Mouse (Mus musculus) megakaryocyte, embryonic 14.5 days (primary cell): ENCODE measurements around the gene Tfr2. TPM values are rescaled to one million over a fixed set of nuclear protein-coding genes. Genes with fewer than 3 reads are reported as not detected.

Experiments
- H3K27me3 ChIP-seq: replicated peaks from 2 replicates; pipeline ENCODE3; 2012; ENCODE audit warnings: inconsistent platforms
- H3K36me3 ChIP-seq: replicated peaks from 2 replicates; pipeline ENCODE3; 2012; ENCODE audit warnings: low read length, inconsistent platforms, mixed read lengths
- H3K4me1 ChIP-seq: 2 replicates; pipeline ENCODE4 v1.6.1; 2012; ENCODE audit warnings: inconsistent platforms
- H3K4me3 ChIP-seq: replicated peaks from 2 replicates; pipeline ENCODE3; 2012; ENCODE audit warnings: moderate library complexity, mild to moderate bottlenecking, inconsistent platforms
- H3K9me3 ChIP-seq: 2 replicates; pipeline ENCODE4 v1.6.1; 2012; ENCODE audit warnings: inconsistent platforms
- FLI1 ChIP-seq: IDR thresholded peaks from 2 replicates; pipeline ENCODE4 v1.6.1; 2012; ENCODE audit warnings: low read length, inconsistent platforms, mixed read lengths
- GATA1 ChIP-seq: IDR thresholded peaks from 3 replicates; pipeline ENCODE4 v1.6.1; 2012; ENCODE audit warnings: mixed read lengths, low read length, inconsistent platforms, borderline replicate concordance
- polyA plus RNA-seq: library from polyadenylated mRNA; stranded (reverse); fragments of >175 nt; gene quantifications from 2 replicates; pipeline ENCODE4 v1.2.3, GENCODE M21; 2012; ENCODE audit warnings: low replicate concordance; ENCODE audit not compliant: insufficient read depth

Tfr2 gene
- polyA plus RNA-seq, 1 experiment = 5.8 TPM

DNA sequence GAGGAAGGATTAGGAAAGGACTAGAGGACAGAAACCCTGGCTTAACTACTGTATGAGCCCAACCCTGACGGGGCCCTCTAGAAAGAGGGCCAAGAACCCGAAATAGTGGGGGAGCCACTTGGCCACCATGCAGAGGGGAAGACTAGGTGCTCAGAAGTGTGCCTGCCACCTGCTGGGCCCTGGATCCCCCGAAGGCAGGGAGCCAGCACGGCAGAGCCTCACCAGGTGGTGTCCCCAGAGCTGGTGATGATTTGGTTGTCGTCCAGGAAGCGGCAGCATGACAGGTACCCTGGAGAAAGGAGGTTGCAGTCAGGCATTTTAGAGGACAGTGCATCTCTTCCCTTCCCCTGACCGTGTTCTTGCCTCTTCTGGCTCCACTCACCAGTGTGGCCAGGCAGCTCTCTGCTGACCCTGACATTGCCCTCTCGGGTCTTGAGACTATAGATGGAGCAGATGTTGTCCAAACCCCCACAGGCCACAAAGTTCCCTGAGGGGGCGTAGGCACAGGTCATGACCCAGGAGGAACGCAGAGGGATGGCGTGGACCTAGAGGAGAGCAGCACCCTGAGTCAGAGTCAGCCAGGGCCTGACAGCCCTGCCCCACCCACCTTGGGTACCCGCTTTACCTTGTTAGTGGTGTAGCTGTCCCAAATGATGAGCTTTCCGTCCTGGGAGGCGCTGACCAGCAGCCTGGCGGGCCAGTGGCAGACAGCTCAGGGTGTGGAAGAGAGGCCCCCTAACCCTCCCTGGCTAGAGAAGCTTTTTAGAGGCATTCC lies 40.2 kb upstream of the Tfr2 start:
- Histone ChIP-seq H3K4me3 (peak overlapping the region; percentile 4), H3K27me3 (no peaks in the 10 kb centered on the region), H3K36me3 (peaks cover 63% of the 10 kb centered on the region), H3K9me3 (no peaks in the 10 kb centered on the region), H3K4me1 (peaks cover 43% of the 10 kb centered on the region)
- TF ChIP-seq FLI1 = no peak
- TF ChIP-seq GATA1 = no peak

DNA sequence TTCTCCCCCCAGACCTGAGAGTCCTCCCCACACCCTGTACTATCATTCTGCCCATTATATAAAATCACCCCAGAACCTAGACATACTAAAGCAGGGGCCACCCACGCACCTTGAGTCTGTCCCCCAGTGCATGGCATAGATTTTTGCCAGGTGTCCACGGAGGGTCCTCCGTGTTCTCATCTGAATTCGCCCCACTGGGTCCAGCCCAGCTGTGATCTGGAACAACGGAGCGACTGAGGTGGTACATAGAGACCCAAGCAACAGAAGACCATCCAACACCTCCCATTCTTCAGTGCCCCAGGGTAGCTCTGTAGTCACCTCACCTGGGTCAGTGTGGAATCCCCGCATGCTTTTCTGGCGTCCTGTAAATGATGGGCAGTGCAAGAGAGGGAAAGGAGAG lies 39.6 kb upstream of the Tfr2 start:
- Histone ChIP-seq H3K9me3 (no peaks in the 10 kb centered on the region), H3K27me3 (no peaks in the 10 kb centered on the region), H3K4me1 (peaks cover 49% of the 10 kb centered on the region), H3K4me3 (peak overlapping the region; percentile 99), H3K36me3 (peaks cover 56% of the 10 kb centered on the region)
- no peak for TF ChIP-seq GATA1

DNA sequence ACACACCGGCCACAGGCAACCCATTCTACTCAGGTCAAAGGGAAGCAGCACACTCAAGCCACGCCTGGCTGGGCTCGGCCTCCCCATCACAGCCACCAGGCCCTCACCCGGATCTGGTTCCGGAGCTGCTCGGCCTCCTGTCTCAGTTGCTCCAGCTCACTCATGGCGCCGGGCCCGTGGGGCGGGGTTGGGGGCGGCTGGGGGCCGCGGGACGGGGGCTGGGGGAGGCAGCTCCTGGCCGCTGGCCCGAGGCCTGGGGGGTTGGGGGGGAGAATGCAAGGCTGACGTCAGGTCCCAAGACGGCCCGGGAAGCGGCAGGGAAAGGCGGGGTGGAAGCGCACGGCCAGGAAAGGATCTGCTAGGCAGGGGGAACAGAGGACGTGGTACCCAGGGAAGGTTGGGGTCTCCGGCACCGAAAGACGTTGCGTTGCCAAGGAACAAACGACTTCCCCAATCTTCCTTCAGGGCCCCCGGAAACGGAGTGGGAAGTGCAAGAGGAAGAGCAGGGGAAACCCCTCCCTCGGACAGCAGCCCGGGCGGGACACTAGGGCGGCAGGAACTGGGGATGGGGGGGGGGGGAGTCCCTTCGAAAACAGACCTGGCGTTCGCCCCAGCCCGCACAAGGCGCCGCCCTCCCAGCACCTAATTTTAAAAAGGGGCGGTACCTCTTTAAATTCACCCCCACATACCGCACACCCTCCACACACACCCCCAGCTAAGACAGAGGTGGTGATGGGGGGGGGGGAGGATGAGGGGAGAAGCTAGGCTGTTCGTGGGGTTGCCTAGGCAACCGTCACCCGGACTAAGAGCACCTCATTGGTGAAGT lies 38.8 kb upstream of the Tfr2 start:
- Histone ChIP-seq H3K4me1 (peaks cover 54% of the 10 kb centered on the region), H3K27me3 (no peaks in the 10 kb centered on the region), H3K9me3 (no peaks in the 10 kb centered on the region), H3K36me3 (peaks cover 49% of the 10 kb centered on the region), H3K4me3 (peak overlapping the region; percentile 99)
- TF ChIP-seq GATA1 = no peak
- no peak for TF ChIP-seq FLI1

DNA sequence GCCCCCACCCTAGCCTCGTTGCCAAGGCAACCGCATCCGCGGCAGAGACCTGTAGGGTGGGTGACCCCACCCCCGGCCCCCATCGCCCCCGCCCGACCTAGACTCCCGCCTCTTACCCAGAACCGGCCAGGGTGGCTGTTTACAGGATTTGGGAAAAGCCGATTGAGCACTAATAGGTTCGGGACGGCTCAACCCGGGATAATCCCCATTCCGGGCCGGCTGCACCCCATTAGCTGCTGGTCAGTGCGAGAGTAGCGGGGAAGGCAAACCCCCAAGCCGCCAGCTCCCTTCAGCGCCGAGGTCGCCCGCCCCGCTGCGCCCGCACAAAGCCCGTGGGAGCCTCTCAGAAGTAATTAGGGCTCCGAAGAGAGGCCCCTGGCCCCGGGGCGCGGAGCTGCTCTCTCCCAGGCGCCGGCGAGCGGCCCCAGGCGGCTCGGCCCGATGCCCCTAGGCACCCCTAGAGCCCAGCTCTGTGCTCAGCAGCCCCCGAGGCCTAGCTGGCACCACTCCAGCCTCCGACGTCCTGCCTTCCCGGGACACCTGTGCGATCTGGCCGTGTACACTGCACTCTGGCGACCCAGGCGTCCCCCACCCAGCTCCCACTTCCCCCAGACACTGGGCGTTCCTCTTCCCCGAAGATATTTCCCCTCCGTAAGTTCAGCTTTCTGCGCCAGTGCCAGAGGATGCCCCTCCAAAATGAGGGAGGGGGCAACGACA lies 38.1 kb upstream of the Tfr2 start:
- Histone ChIP-seq H3K27me3 (peaks cover 3% of the 10 kb centered on the region), H3K9me3 (peaks cover 4% of the 10 kb centered on the region), H3K36me3 (peaks cover 41% of the 10 kb centered on the region), H3K4me3 (peak overlapping the region; percentile 99), H3K4me1 (peaks cover 54% of the 10 kb centered on the region)
- TF ChIP-seq FLI1 (no peak), GATA1 (no peak)

DNA sequence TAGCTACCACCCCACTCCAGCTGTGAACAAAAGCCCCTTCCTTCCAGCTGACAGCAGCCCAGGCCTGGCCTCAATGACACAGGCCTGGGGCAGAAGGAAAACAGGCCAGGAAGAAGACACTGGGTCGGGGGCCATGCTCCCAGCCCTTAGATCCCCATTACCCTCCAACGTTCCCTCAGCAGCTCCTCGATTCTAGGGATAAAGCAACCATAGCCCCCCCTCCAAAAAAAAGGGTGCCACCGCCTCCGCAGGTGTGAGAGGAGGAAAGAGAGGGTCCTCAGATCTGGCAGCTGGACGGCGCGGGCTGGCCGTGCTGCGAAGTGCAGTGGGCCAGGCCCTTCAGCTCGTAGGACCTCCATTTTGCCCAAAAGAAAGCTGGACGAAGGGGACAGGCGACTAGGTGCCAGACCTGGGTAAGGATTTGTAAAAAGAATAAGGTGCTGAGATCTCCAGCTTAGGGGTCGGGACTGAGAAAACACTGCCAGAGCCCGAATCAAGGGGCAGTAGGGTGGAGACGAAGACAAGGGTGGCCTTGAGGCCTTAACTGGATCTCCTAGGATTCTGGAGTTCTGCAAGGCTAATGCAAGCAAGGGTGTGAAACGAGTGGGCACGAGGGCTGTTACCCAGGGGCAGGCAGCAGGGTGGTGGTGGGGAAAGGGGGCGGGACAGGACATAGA lies 37.4 kb upstream of the Tfr2 start:
- H3K4me3 ChIP-seq = peak overlapping the region; percentile 99
- H3K27me3 ChIP-seq = peaks cover 7% of the 10 kb centered on the region
- H3K9me3 ChIP-seq = peaks cover 7% of the 10 kb centered on the region
- peaks cover 54% of the 10 kb centered on the region for H3K4me1 ChIP-seq
- TF ChIP-seq FLI1 = no peak
- no peak for TF ChIP-seq GATA1
- H3K36me3 ChIP-seq = peaks cover 35% of the 10 kb centered on the region

DNA sequence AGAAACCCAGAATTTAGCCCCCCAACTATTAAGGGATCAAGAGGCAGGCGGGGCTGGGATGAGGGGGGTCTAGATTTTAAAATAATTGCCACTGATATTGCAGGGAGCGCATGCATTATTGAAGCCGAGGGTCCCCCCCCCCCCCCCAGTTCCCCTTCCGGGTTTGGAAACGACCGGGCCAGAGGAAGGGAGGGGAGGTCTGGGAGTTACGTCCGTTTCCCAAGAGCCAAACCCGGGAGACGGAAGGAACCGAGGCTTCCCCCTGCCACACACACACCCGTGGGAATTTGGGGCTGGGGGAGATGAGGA lies 36.9 kb upstream of the Tfr2 start:
- Histone ChIP-seq H3K4me1 (peaks cover 53% of the 10 kb centered on the region), H3K36me3 (peaks cover 30% of the 10 kb centered on the region), H3K27me3 (peaks cover 8% of the 10 kb centered on the region), H3K4me3 (peak overlapping the region; percentile 99), H3K9me3 (peaks cover 7% of the 10 kb centered on the region)
- TF ChIP-seq GATA1 (no peak), FLI1 (no peak)

DNA sequence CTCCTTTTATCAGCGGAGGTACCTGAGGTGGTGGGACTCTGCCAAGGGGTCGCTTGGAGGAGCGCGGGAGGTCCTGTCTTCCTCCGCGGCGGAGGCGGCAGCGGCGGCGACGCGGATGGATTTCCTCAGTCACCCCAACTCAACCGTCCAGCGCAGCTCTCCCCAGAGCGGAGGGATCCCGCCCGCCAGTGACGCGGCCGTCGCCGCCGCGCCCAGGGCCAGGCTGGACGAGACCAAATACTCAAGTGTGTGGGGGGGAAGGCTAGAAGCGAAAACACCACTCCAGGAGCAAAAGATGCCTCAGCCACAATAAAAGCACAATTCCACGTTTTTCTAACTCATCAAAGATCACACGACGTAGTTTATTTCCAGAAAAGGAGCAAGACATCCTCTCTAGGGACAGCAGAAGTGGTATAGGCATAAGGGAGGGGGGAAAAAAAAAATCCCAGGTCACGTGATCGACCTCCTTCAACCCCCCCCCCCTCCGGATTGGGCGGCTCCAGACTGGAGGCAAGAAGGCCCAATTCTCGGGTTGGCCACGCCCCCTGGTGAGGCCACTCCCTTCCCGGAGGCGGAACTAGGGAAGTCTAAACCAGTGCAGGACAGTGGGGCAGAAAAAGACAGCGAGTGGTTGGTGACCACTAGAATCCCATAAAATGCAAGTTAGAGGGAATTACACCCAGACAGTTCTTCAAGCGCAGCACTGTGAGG lies 36.4 kb upstream of the Tfr2 start, which contains the start of the genes Epo and Gnb2:
Gene Epo, minus strand, starts transcription at position 126 of the 711 bp plus-strand sequence.
Gene Gnb2, minus strand, starts transcription at position 394 of the 711 bp plus-strand sequence.
- H3K36me3 ChIP-seq = peaks cover 25% of the 10 kb centered on the region
- H3K27me3 ChIP-seq = peaks cover 9% of the 10 kb centered on the region
- H3K4me1 ChIP-seq = peaks cover 50% of the 10 kb centered on the region
- TF ChIP-seq GATA1 (no peak), FLI1 (no peak)
- H3K9me3 ChIP-seq = peaks cover 7% of the 10 kb centered on the region
- peak within 1 kb of the TSS; percentile 99 for H3K4me3 ChIP-seq

DNA sequence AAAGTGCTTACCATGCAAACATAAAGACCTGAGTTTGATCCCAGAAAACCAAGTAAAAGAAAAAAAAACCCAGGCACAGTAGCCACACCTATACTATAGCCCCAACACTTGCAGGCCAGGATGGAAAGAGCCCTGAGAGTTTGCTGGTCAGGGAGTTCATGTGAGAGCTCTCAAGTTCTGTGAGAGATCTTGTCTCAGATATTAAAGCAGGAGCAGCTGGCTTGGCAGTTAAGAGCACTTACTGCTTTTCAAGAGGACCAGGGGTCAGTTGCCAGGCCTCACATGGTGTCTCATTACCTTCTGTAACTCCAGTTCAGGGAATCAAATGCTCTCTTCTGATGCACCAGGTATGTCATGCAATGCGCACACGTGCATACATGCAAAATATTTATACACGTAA lies 34.9 kb upstream of the Tfr2 start:
- Histone ChIP-seq H3K27me3 (peaks cover 15% of the 10 kb centered on the region), H3K4me3 (peak overlapping the region; percentile 11)
- TF ChIP-seq GATA1 (no peak), FLI1 (no peak)

DNA sequence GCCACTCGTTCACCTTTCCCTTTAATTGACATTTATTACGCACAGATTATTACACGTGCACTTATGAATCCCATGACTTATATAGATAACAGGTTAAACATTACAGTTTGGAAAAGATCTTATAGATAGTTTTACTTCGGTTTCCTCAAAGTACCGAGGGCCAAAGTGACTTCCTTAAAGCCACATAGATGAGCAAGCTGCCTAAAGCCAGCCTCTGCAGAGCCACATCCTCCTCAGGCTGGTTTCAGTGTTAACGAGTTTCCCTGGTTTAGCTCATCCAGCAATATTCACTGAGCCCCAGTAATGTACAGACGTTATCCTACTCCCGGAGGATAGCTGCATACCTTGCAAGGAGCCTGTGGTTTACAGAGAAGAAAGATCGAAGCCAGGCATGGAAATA lies 34.3 kb upstream of the Tfr2 start:
- no peak overlapping the region for H3K4me3 ChIP-seq
- H3K4me1 ChIP-seq = peaks cover 29% of the 10 kb centered on the region
- H3K9me3 ChIP-seq = peaks cover 7% of the 10 kb centered on the region
- no peak for TF ChIP-seq FLI1
- H3K36me3 ChIP-seq = peaks cover 4% of the 10 kb centered on the region
- peaks cover 15% of the 10 kb centered on the region for H3K27me3 ChIP-seq

More for the DNA sequence above, 34.9 kb upstream of the Tfr2 start:
- H3K4me1 ChIP-seq = peaks cover 35% of the 10 kb centered on the region
- H3K36me3 ChIP-seq = peaks cover 10% of the 10 kb centered on the region
- H3K9me3 ChIP-seq = peaks cover 7% of the 10 kb centered on the region
